Mouse (Mus musculus): Measurements from ENCODE around the gene Plpp7. TPM values are rescaled to one million over a fixed set of nuclear protein-coding genes. Genes with fewer than 3 reads are reported as not detected.

Plpp7 gene
- polyA plus RNA-seq, 1 experiment from 2014 or later, result 2.5 TPM

DNA sequence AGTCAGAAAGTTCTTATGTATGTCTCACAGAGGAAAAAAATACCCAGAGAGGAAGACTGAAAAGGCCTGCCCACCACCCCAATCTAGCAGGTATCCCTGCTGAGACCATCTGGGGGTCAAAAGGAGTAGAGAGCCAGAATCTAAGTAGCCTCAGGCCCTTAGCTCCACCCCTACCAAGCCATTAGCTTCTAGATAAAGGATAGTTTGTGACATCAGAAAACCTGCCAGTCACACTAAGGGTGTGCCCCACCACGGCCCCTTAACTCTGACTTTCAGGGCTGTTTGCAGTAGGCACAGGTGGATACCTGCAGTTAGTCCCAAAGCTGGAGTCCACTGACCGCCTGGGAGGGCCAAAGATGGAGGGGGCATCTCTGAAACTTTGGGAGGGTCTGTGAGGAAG, 10.1 kb upstream of the Plpp7 start:
- no peak for TF ChIP-seq CTCF (IDR thresholded peaks at IDR 0.05; ENCODE audit: low read depth)
- Histone ChIP-seq H3K36me3 (ENCODE audit: insufficient read depth) (no peaks in the 10 kb centered on the region), H3K4me2 (peak overlapping the region; percentile 99; the same call in 1 of the 2 replicates), H3K9me3 (ENCODE audit: low read depth, low read length) (no peaks in the 10 kb centered on the region), H3K4me3 (ENCODE audit: low read depth, low read length) (no peak overlapping the region), H3K9ac (no peak overlapping the region), H3K27ac (ENCODE audit: low read depth) (peak overlapping the region; percentile 24; the same call in 1 of the 2 replicates), H3K27me3 (ENCODE audit: insufficient read depth, low read length) (peaks cover 58% of the 10 kb centered on the region), H3K4me1 (ENCODE audit: insufficient read depth) (0 out of 2 replicates have a peak, but pooled peaks cover 3% of the 10 kb centered on the region)
- ATAC-seq (ENCODE audit: insufficient read depth), result no peak
- WGBS, result 60% methylated on average over 2 of the region's 2 CpGs
- no peak for DNase-seq

DNA sequence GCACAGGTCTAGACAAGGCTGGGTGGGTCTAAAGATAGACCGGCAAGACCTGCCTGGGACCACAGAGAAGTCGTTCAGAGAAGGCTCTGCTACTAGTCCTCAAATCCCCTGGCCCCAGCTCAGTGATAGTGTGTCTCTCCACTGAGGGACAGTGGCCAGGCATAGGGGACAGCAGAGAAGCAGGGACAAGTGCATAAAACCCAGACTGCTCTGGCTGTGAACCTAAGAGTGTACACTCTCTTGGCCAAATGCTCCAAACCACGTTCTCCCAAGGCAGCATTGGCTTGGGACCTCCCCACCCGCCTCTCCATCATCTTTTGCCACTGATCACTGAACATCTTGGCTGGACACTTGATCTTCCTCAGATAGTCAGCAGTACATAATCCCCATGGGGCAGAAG, 7.7 kb upstream of the Plpp7 start:
- no peak for TF ChIP-seq CTCF (IDR thresholded peaks at IDR 0.05; ENCODE audit: low read depth)
- H3K9me3 ChIP-seq (ENCODE audit: low read depth, low read length), result no peaks in the 10 kb centered on the region
- no peak overlapping the region for H3K9ac ChIP-seq
- no peak for DNase-seq
- no peak overlapping the region for H3K27ac ChIP-seq (ENCODE audit: low read depth)
- ATAC-seq (ENCODE audit: insufficient read depth), result no peak
- 45% methylated on average over 4 of the region's 4 CpGs for WGBS
- no peak overlapping the region for H3K4me3 ChIP-seq (ENCODE audit: low read depth, low read length)
- H3K36me3 ChIP-seq (ENCODE audit: insufficient read depth), result no peaks in the 10 kb centered on the region
- no peak overlapping the region for H3K4me2 ChIP-seq
- 0 out of 2 replicates have a peak, but pooled peaks cover 3% of the 10 kb centered on the region for H3K4me1 ChIP-seq (ENCODE audit: insufficient read depth)
- peaks cover 50% of the 10 kb centered on the region for H3K27me3 ChIP-seq (ENCODE audit: insufficient read depth, low read length)

DNA sequence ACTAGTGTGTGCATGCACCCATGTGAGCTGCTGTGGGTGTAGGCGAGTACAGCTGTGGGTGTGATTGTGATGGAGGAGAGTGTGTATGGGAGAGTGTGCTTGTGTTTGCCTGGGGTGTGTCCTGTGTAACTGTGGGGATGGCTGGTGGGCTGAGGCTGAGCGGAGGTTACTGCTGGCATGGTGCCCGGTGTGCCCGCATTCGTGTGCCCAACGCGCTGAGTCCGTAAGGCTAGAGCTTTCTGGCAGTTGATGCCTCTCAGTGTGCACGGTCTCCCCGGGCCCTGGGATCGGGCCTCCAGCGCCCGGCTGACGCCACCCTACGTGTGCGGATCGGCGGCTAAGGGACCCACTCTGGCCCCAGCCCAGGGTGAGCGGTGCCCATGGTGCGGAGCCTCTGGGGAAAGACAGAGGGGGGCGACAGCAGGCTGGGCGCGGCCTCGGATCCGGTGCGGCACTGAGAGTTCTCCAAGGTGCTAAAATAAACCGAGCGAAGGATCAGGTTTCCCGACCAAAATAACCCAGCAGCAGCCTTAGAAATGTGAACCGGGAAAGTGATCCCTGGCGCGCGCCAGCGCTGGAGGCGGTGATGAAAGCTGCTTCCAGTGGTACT, 6.9 kb upstream of the Plpp7 start:
- 0 out of 2 replicates have a peak, but pooled peaks cover 3% of the 10 kb centered on the region for H3K4me1 ChIP-seq (ENCODE audit: insufficient read depth)
- no peak overlapping the region for H3K27ac ChIP-seq (ENCODE audit: low read depth)
- no peak for TF ChIP-seq CTCF (IDR thresholded peaks at IDR 0.05; ENCODE audit: low read depth)
- DNase-seq (peak; percentile 59), ATAC-seq (ENCODE audit: insufficient read depth) (peak; percentile 47; the same call in 1 of the 2 replicates)
- no peaks in the 10 kb centered on the region for H3K9me3 ChIP-seq (ENCODE audit: low read depth, low read length)
- 4% methylated on average over 35 of the region's 35 CpGs for WGBS
- H3K27me3 ChIP-seq (ENCODE audit: insufficient read depth, low read length), result peaks cover 41% of the 10 kb centered on the region
- peak overlapping the region; percentile 54 for H3K4me2 ChIP-seq
- H3K9ac ChIP-seq, result no peak overlapping the region
- no peaks in the 10 kb centered on the region for H3K36me3 ChIP-seq (ENCODE audit: insufficient read depth)
- no peak overlapping the region for H3K4me3 ChIP-seq (ENCODE audit: low read depth, low read length)

DNA sequence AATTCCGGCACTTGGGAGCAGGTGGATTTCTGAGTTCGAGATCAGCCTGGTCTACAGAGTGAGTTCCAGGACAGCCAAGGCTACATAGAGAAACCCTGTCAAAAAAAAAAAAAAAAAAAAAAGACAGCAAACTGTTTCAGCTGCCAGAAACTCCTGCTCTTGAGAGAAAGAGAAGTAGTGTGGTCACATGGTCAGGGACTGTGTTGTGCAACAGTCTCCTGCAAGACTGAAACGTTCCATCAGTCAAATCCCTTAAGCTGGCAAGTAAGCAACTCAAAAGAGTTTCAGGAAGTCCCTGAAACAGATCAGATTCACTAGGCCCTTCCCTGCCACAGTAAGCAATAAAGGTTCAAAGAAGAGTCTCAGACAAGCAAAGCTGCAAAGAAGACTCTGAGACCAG, 5.7 kb upstream of the Plpp7 start:
- no peak for TF ChIP-seq CTCF (IDR thresholded peaks at IDR 0.05; ENCODE audit: low read depth)

DNA sequence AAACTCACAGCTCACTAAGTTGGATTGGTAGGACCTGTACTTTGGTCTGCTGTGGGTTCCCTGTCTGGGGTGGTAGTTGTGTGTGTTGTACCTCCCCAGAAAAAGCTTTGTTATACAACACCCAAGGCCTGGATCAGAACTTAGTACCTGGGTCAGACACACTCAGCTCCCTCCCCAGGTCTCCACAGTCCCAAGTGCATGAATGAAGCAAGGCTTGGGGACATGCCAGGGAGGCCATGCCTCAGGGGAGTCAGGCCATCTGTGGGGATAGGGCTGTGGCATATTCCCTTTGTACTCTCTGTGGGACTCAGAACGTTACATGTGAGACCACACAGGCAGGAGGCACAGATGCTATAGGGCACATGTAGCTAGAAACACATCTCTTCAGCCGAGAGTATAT, 5.2 kb upstream of the Plpp7 start:
- Histone ChIP-seq H3K27ac (ENCODE audit: low read depth) (no peak overlapping the region), H3K9ac (no peak overlapping the region), H3K4me2 (no peak overlapping the region), H3K9me3 (ENCODE audit: low read depth, low read length) (no peaks in the 10 kb centered on the region), H3K4me3 (ENCODE audit: low read depth, low read length) (no peak overlapping the region), H3K27me3 (ENCODE audit: insufficient read depth, low read length) (peaks cover 30% of the 10 kb centered on the region), H3K36me3 (ENCODE audit: insufficient read depth) (no peaks in the 10 kb centered on the region), H3K4me1 (ENCODE audit: insufficient read depth) (0 out of 2 replicates have a peak, but pooled peaks cover 3% of the 10 kb centered on the region)
- no peak for ATAC-seq (ENCODE audit: insufficient read depth)
- WGBS, result 71% methylated on average over 2 of the region's 2 CpGs
- DNase-seq, result no peak
- TF ChIP-seq CTCF (IDR thresholded peaks at IDR 0.05; ENCODE audit: low read depth), result no peak

More for the DNA sequence above, 5.7 kb upstream of the Plpp7 start:
- Histone ChIP-seq H3K27ac (ENCODE audit: low read depth) (no peak overlapping the region), H3K36me3 (ENCODE audit: insufficient read depth) (no peaks in the 10 kb centered on the region), H3K4me3 (ENCODE audit: low read depth, low read length) (no peak overlapping the region), H3K4me1 (ENCODE audit: insufficient read depth) (0 out of 2 replicates have a peak, but pooled peaks cover 3% of the 10 kb centered on the region), H3K9me3 (ENCODE audit: low read depth, low read length) (no peaks in the 10 kb centered on the region), H3K27me3 (ENCODE audit: insufficient read depth, low read length) (peaks cover 30% of the 10 kb centered on the region), H3K9ac (no peak overlapping the region), H3K4me2 (no peak overlapping the region)
- no peak for ATAC-seq (ENCODE audit: insufficient read depth)
- DNase-seq, result no peak
- WGBS, result 54% methylated on average over 3 of the region's 3 CpGs

DNA sequence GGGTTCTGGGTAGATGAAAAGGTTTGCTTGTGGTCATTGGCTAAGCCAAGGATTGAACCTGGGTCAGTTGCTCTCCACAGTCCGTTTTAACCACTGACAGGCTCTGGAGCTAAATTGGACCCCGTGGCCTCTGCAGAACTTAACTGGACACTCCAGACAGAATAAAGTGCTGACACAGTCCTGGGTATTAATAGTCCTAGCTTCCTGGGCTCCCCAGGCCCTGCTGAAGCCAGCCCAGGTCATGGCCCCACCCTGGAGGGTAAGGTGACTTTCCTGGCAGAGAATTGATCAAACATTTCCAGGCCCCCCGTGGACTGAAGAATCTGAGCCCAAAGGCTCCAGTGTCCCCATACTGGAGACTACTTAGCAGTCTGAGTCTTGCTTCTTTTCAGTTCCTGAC, 3.4 kb upstream of the Plpp7 start:
- WGBS, result 48% methylated on average over 3 of the region's 3 CpGs
- Histone ChIP-seq H3K36me3 (ENCODE audit: insufficient read depth) (no peaks in the 10 kb centered on the region), H3K27ac (ENCODE audit: low read depth) (no peak overlapping the region), H3K9ac (no peak overlapping the region), H3K4me1 (ENCODE audit: insufficient read depth) (0 out of 2 replicates have a peak, but pooled peaks cover 3% of the 10 kb centered on the region), H3K9me3 (ENCODE audit: low read depth, low read length) (no peaks in the 10 kb centered on the region), H3K4me2 (no peak overlapping the region), H3K4me3 (ENCODE audit: low read depth, low read length) (no peak overlapping the region), H3K27me3 (ENCODE audit: insufficient read depth, low read length) (peaks cover 22% of the 10 kb centered on the region)
- TF ChIP-seq CTCF (IDR thresholded peaks at IDR 0.05; ENCODE audit: low read depth), result no peak
- DNase-seq, result no peak
- no peak for ATAC-seq (ENCODE audit: insufficient read depth)

DNA sequence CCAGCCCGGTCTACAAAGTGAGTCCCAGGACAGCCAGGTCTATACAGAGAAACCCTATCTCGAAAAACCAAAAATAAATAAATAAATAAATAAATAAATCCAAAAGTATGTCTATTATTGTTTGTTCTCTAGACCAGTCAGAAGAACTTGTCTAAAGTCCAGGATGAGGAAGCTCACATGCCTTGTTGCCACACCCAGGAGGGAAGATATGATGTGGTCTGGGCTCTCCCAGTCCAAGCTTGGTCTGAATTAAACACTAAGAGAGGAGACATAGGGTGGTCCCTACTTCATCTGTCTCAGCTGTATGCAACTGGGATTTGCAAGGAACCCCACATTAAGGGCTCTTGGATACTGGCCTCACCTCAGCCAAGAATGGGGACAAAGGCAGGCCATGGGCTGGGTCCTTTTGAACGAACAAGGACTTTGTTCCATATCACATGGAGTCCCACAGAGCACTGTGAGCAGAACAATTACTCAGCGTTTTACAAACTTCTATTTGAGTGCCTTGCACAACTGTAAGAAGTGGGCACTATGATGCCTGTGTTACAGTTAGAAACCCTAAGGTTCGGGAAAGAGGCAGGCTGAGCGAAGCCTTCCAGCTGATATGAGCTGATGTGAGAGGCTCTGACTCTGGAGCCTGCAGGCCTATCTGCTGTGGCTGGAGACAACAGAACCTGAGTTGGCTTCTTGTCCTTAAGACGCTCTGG, 1.2 kb upstream of the Plpp7 start:
- no peak overlapping the region for H3K9ac ChIP-seq
- H3K9me3 ChIP-seq (ENCODE audit: low read depth, low read length), result no peaks in the 10 kb centered on the region
- 0 out of 2 replicates have a peak, but pooled peaks cover 2% of the 10 kb centered on the region for H3K27me3 ChIP-seq (ENCODE audit: insufficient read depth, low read length)
- WGBS, result 78% methylated on average over 7 of the region's 7 CpGs
- H3K27ac ChIP-seq (ENCODE audit: low read depth), result no peak overlapping the region
- ATAC-seq (ENCODE audit: insufficient read depth) (no peak), DNase-seq (no peak)
- H3K4me3 ChIP-seq (ENCODE audit: low read depth, low read length), result no peak overlapping the region
- H3K4me2 ChIP-seq, result no peak overlapping the region
- no peaks in the 10 kb centered on the region for H3K4me1 ChIP-seq (ENCODE audit: insufficient read depth)
- H3K36me3 ChIP-seq (ENCODE audit: insufficient read depth), result no peaks in the 10 kb centered on the region
- no peak for TF ChIP-seq CTCF (IDR thresholded peaks at IDR 0.05; ENCODE audit: low read depth)

All from lung, embryonic 14.5 days (tissue).